Mouse (Mus musculus): ENCODE measurements at regions not wholly inside any gene's neighbourhood (a gene's known extent, or its start where the extent isn't known, plus 50 kb on each side); places are given as distances from the start of the nearest gene placed in this dataset.

GRCm38 (mm10) chr4:124542696-124543095 is 67.9 kb downstream of the 3100002H09Rik start:
- DNase-seq = no peak
- Histone ChIP-seq H3K27ac (no peak overlapping the region), H3K4me3 (no peak overlapping the region)
- intact Hi-C loops (cut with DNase I) = no loop called here
- TF ChIP-seq CTCF (IDR thresholded peaks at IDR 0.05) = no peak

GRCm38 (mm10) chr4:124538471-124538870 is 72.1 kb downstream of the 3100002H09Rik start:
- intact Hi-C loops (cut with DNase I) = no loop called here
- no peak for DNase-seq
- Histone ChIP-seq H3K27ac (no peak overlapping the region), H3K4me3 (no peak overlapping the region)
- TF ChIP-seq CTCF (IDR thresholded peaks at IDR 0.05) = no peak

DNA sequence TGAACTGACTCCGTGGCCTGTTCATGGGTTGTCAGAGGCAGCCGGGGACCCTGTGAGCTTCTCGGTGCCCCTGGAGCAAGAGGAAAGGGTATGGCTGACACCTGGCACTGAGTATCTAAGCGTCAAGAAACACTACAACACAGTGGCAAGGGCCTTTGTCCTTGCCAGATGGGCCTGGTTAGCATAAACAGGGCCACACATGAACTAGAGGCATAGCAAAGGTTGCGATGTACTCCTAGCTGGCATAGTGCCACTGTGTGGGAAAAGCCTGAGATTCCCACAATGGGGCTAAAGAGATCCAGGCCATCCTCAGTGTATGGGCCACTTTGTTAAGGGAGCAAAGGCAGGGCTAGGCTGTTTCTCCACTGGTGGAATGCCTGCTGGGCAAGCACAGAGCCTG is 72.9 kb downstream of the 3100002H09Rik start:
- no peak for DNase-seq

GRCm38 (mm10) chr4:124533614-124534013 is 77.0 kb downstream of the 3100002H09Rik start:
- intact Hi-C loops (cut with DNase I) = no loop called here
- no peak overlapping the region for H3K4me3 ChIP-seq
- TF ChIP-seq CTCF (IDR thresholded peaks at IDR 0.05) = no peak
- no peak overlapping the region for H3K27ac ChIP-seq
- DNase-seq = peak; percentile 21

More for the DNA sequence above, 72.9 kb downstream of the 3100002H09Rik start:
- no peak overlapping the region for H3K27ac ChIP-seq
- intact Hi-C loops (cut with DNase I) = no loop called here
- TF ChIP-seq CTCF (IDR thresholded peaks at IDR 0.05) = no peak
- H3K4me3 ChIP-seq = no peak overlapping the region

DNA sequence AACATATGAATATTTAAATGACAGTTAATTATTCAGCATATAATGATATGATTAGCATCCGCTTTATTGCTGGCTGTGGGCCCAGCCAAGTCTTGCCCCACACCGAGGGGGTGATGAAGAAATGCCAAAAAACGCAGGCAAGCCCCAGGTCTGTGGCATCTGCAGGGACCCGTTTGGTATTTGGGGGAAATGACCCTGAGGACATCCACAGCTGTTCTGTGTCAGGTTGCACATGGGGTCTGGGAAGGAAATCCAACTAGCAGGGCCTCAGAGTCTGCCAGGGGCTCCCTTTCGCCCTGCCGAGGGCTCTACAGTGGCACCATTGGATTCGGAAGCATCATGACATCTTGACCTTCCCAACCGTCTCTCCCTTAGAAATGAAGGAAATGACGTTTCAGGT is 80.0 kb downstream of the 3100002H09Rik start:
- DNase-seq = no peak
- TF ChIP-seq CTCF (IDR thresholded peaks at IDR 0.05) = no peak
- intact Hi-C loops (cut with DNase I) = no loop called here
- no peak overlapping the region for H3K4me3 ChIP-seq
- H3K27ac ChIP-seq = no peak overlapping the region

- intact Hi-C loops (cut with DNase I) = no loop called here
- TF ChIP-seq CTCF (IDR thresholded peaks at IDR 0.05) = no peak
- no peak overlapping the region for H3K4me3 ChIP-seq
- H3K27ac ChIP-seq = no peak overlapping the region
- no peak for DNase-seq
Measured at GRCm38 (mm10) chr4:124526822-124527221, 83.8 kb downstream of the 3100002H09Rik start.

DNA sequence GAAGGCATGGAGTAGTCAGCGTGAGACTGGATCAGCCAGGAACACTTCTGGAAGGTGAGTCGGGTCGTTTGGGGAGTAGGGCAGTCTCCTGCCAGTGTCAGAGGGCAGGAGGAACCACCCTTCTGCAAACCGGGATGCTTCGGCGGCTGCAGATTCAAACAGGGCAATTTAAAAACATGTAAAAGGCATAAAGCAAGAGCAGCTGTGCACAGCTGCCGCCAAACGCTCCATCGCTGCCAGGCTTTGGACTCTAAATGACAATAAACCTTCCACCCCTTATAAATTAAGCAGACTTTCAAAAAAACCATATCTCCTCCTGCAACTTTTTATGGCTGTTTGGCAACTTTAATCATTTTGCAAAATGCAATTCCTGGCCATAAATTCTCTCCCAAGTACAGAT is 84.2 kb downstream of the 3100002H09Rik start:
- intact Hi-C loops (cut with DNase I) = no loop called here
- Histone ChIP-seq H3K27ac (no peak overlapping the region), H3K4me3 (no peak overlapping the region)
- no peak for TF ChIP-seq CTCF (IDR thresholded peaks at IDR 0.05)
- DNase-seq = no peak

GRCm38 (mm10) chr4:124520309-124520708 is 90.3 kb downstream of the 3100002H09Rik start:
- DNase-seq = no peak
- intact Hi-C loops (cut with DNase I) = no loop called here
- TF ChIP-seq CTCF (IDR thresholded peaks at IDR 0.05) = no peak
- no peak overlapping the region for H3K27ac ChIP-seq
- H3K4me3 ChIP-seq = no peak overlapping the region

DNA sequence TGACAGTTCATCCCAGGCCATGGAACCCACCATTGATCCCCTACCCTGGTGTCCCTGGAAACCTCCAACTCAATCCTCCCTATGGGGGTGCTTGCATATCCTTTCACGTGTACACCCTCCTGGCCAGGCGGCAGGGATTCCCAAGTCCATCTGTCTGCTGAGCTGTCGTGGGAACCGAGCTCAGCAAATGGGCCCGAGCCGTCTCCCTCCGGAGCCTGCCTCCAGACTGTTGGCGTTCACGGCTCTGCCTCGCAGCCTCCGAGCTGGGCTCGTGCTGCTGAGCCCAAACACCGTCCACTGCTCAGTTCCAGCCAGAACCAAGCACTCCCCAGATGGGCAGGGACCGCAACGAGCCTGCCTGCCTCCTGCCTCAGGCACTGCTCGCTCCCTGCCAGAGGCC is 98.8 kb downstream of the 3100002H09Rik start:
- no peak overlapping the region for H3K4me3 ChIP-seq
- H3K27ac ChIP-seq = no peak overlapping the region

GRCm38 (mm10) chr4:124510816-124511215 is 99.8 kb downstream of the 3100002H09Rik start:
- no peak overlapping the region for H3K4me3 ChIP-seq
- DNase-seq = no peak
- intact Hi-C loops (cut with DNase I) = no loop called here
- H3K27ac ChIP-seq = no peak overlapping the region
- TF ChIP-seq CTCF (IDR thresholded peaks at IDR 0.05) = no peak

More for the DNA sequence above, 98.8 kb downstream of the 3100002H09Rik start:
- DNase-seq = no peak
- intact Hi-C loops (cut with DNase I) = no loop called here
- TF ChIP-seq CTCF (IDR thresholded peaks at IDR 0.05) = no peak

DNA sequence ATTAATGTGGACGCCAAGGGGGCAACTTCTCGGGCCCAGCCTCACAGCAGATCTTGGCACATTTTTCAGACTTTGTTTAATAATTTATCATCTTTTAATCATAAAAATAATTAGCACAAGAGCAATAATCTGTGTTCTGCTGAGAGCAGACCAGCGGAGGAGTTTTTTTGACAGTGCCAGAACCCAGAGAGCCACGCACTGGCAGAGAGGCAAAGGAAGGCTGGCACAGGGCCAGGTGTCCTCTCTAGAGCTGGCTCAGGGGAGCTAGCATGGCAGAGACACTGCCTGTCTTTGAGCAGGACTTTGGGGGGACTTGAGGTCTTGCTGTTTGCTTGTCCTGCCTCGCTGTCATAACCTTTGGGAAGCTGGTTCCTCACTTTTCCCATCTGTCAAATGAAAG is 100.9 kb downstream of the 3100002H09Rik start:
- intact Hi-C loops (cut with DNase I) = no loop called here

GRCm38 (mm10) chr4:124506083-124506647 is 104.4 kb downstream of the 3100002H09Rik start:
- TF ChIP-seq CTCF (IDR thresholded peaks at IDR 0.05) = no peak
- intact Hi-C loops (cut with DNase I) = no loop called here
- Histone ChIP-seq H3K4me3 (no peak overlapping the region), H3K27ac (no peak overlapping the region)
- DNase-seq = no peak

More for the DNA sequence above, 100.9 kb downstream of the 3100002H09Rik start:
- TF ChIP-seq CTCF (IDR thresholded peaks at IDR 0.05) = no peak
- Histone ChIP-seq H3K4me3 (no peak overlapping the region), H3K27ac (no peak overlapping the region)
- peak; percentile 62 for DNase-seq

DNA sequence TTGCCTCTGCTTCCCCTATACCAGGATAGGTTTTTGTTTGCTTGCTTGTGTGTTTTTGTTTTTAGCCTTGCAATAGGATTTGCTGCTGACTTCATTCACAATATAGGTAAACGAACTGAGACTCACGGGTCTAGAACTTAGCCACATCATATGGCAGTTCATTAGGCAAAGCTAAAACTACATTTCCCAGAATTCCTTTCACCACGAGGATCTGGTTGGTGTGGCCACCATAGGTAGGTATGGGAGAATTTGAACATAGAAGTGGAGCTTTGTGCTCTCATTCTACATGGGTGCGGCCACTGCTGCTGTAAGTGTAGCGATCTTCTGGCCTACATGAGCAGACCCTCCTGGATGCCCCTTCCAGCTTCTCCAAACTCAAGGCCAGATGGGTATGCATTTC is 108.8 kb downstream of the 3100002H09Rik start:
- Histone ChIP-seq H3K4me3 (no peak overlapping the region), H3K27ac (no peak overlapping the region)
- intact Hi-C loops (cut with DNase I) = no loop called here
- TF ChIP-seq CTCF (IDR thresholded peaks at IDR 0.05) = no peak
- no peak for DNase-seq

DNA sequence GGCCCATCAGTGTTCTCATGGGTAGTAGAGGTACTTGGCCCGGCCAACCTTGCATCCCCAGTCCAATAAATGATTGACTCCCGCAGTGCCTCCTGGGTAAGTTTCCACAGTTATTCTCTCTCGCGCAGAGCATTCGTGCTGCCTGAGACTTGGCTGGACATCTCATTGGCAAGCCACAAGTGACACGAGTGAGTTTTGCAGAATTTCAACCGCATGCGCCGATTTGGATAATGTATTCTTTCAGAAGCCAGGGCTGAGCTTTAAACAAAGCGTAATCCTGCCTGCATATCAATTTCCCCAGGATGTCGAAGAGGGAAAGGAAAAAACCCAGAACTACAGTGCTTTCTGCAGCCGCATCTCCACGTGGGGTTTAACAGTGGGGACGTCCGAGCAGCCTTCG is 112.6 kb downstream of the 3100002H09Rik start:
- DNase-seq = no peak
- no peak overlapping the region for H3K4me3 ChIP-seq
- no peak for TF ChIP-seq CTCF (IDR thresholded peaks at IDR 0.05)
- intact Hi-C loops (cut with DNase I) = no loop called here
- no peak overlapping the region for H3K27ac ChIP-seq
